Mouse (Mus musculus) liver (tissue): ENCODE results near the gene Kl.

Experiments
- DNase-seq: peaks from one replicate; pipeline ENCODE4 v3.0.0-alpha.2; 2020; ENCODE audit warnings: mixed read lengths

The Kl gene

DNA sequence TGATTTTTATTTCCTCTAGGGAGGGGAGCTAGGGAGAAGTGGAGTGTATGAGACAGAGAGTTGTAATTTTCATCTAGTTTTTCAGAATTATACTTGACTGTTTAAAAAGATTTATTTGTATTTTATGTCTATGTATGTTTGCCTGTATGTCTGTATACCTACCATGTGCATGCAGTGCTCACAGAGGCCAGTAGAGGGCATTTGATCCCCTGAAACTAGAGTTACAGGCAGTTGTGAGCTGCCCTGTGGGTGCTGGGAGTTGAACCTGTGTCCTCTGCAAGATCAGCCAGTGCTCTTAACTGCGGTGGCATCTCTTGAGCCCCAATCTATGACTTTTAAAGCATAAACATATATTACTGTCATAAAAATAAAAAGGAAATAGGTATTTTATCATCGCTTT lies 15.5 kb downstream of the Kl start:
- DNase-seq, result no peak

DNA sequence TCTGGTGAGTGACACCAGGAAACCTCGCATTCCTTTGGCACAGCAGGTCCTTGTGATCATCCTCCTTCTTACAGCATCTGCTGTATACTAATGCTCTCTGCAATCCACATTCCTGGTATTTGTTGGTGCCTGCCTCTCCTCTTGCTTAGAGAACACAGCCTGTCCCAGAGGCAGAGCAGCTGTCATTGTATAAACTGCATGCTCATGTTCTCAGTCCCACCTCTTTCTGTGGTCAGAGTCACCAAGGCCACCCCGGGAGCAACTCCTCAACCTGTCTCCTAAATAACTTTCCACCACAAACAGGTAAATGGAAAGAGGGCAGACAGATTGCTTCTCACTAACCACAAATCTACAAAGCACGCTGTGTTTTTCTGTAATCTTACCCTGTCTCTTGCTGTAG lies 18.1 kb downstream of the Kl start:
- DNase-seq, result no peak

GRCm38 (mm10) chr5:150971126-150971525 lies 18.7 kb downstream of the Kl start:
- no peak for DNase-seq

- no peak for DNase-seq
Measured at GRCm38 (mm10) chr5:150974226-150974625, 21.8 kb downstream of the Kl start.

DNA sequence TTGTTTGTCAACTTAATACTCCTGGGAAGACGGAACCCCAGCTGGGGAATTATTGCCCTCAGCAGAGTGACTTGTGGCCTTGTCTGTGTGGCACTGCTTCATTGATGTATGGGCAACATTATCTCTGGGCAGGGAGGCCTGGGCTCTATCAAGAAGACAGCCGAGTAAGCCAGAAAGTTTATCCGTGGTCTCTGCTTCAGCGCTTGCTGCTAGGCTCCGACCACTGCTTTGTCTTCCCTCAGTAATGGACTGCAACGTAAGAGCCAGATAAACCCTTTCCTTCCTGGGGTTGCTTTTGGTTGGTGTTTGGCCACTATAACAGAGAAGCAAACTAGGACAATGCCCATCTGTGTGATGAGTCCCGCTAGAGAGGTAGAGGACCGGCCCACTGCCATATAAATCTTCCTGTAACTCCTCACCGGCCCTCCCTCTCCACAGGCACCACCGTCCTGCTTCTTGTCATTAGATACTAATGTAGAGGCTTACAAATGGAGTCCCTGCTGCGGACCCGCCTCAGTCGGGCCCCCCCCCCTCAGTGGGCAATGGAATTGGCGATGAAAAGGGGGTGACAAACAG lies 25.1 kb downstream of the Kl start:
- DNase-seq, result no peak

GRCm38 (mm10) chr5:150979341-150980136 lies 27.1 kb downstream of the Kl start:
- DNase-seq, result no peak

- DNase-seq, result no peak
Measured at GRCm38 (mm10) chr5:150982082-150982481, 29.7 kb downstream of the Kl start.

- no peak for DNase-seq
Measured at GRCm38 (mm10) chr5:150994096-150994495, 41.7 kb downstream of the Kl start.

GRCm38 (mm10) chr5:150996586-150996985 lies 44.2 kb downstream of the Kl start:
- no peak for DNase-seq

DNA sequence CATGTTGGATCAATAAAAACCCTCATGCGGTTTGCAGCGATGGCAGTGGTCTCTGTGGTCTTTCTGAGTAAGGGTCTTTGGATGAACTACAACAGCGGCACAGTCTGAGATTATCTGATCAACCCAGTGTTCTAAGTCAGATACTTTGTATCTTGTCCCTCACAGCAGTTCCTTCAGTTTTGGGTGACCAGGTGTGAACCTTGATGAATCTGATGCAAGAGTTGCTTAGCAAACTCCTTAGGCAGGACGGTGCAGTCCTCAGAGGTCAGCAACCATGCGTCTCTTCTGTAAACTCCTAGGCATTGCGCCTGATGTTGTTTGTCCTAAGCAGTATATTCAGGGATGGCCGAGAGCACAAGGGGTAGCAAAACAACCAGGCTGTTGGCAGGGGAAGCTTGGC lies 48.7 kb downstream of the Kl start:
- no peak for DNase-seq

DNA sequence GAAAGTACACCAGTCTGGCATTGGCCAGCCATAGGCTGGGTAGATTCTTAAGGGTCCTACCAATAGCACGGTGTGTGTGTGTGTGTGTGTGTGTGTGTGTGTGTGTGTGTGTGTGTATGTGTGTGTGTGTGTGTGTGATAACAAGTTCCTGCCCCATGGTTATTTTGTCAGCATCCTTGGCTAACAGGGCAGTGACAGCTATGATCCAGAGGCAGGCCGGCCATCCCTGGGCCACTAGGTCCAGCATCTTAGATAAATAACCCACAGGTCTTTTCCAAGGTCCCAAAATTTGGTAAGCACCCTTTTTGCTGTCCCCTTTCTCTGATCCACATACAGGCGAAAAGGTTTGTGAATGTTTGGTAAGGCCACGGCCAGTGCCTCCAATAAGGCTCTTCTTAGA lies 49.6 kb downstream of the Kl start:
- no peak for DNase-seq

DNA sequence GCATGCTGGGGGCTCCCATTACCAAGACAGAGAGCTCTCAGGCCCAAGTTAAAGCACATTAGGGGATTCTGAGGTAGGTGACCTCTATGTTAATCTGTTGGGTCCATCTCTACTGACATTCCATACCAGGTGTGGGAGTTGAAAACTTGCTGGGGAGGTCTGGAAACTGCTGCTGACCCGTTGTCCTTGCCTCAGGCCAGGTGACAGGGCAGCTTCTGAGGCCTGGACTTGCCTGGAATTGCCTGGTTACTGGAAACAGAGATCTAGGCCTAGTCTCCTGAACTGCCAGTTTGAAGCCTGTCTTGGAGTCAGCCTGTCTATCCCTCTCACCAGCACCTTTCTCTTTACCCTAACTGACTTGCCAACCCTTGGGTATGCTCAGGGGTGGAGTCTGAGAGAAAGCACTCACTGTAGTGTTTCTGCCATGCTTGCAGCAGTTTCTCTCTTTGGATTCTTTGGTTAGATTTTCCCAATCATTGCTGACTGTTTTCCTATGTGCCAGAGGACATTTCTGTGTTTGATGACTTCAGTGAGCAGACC lies 51.9 kb downstream of the Kl start:
- no peak for DNase-seq

DNA sequence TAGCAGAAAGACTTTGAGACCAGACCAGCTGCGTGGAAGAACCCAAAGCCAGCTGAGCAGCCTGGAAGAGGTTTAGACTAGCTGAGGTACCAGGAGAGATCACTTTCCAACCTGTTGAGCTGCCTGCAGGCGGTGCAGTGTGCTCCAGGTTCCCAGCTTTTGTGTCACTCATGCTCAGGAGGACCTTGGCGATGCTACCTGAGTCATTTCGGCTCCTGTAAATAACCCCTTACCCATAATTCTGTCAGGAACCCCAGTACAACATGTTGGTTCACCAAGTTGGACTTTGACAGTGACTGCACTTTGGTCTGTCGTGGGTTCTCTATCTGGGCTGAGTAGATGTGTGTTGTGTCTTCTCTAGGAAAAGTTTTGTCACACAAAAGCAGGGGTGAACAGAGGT lies 66.0 kb downstream of the Kl start:
- no peak for DNase-seq

GRCm38 (mm10) chr5:151018959-151019358 lies 66.6 kb downstream of the Kl start:
- no peak for DNase-seq

GRCm38 (mm10) chr5:151020031-151020820 lies 67.8 kb downstream of the Kl start:
- no peak for DNase-seq

DNA sequence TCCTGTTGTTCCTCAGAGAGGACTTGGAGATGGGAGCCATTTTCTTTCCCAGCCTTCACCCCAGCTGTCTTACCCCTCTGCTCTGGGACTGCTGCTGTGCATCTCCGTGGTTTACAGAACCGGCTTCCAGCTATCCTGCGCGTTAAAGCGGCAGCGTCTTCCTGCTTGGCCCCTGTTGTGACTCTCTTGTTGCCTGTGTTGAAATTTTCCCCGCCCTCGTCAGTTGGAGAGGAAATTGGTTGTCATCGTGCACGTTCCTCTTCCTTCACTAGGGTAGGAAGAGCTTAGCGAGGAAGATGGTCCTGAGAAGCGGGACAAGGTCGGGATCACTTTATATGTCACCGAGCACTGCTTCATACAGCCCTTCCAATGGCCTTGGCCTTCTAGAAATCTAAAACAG lies 68.4 kb downstream of the Kl start:
- DNase-seq, result peak; percentile 11

GRCm38 (mm10) chr5:151022026-151022425 lies 69.6 kb downstream of the Kl start:
- no peak for DNase-seq

DNA sequence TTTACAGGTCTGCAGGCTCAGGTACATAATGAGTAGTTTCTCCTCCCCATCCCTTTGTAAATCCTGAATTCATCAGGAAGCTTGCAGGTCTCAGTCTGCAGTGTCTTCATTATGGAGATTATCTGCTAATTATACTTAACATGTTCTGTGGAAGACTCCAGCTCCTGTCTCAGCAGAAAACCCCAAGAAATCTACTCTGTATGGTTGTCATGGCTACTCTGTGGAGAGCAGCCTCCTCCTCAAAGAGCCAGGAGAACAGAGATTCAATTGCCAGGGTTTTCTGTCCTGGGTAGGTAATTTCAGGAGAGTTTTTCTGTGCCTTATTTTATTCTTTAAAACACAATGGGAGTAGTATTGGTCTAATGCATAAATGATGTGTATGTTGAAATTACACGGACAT lies 70.5 kb downstream of the Kl start:
- no peak for DNase-seq

- DNase-seq, result peak; percentile 19
Measured at GRCm38 (mm10) chr5:151023461-151023860, 71.1 kb downstream of the Kl start.

DNA sequence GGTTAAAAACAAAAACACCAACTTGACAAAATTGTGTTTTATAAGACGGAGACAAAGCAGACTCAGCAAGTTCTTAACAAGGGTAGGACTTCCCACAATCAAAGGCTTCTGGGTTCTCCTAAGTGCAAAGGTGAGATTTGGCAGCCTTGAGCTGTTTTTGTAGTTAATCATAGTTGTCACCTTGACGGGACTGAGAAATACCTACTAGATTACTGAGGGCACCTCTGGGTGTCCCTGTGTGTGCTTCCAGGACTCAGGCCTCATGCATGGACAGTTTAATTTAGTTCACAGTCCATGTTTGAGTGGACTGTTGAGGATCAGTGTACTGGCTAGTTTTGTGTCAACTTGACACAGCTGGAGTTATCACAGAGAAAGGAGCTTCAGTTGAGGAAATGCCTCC lies 72.1 kb downstream of the Kl start:
- DNase-seq, result no peak

DNA sequence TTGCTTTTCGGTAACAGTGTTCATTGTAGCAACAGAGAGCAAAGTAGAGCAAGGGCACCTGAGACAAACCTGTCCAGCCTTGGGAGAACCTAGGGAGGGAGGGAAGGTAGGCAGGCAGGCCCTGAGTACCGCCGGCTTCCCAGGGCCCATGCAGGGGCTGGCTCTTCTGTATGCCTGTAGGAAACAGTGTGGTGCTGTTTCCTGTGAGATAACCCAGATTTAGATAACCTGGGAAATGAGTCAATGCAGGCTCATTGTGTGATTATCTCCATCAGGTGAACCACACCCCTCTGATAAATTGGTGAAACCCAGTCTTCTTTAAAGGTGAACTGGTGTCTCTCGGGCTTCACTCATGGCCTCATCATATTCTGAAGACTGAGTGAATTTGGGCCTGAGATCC lies 73.7 kb downstream of the Kl start:
- DNase-seq, result no peak

GRCm38 (mm10) chr5:151027171-151027570 lies 74.8 kb downstream of the Kl start:
- DNase-seq, result no peak

DNA sequence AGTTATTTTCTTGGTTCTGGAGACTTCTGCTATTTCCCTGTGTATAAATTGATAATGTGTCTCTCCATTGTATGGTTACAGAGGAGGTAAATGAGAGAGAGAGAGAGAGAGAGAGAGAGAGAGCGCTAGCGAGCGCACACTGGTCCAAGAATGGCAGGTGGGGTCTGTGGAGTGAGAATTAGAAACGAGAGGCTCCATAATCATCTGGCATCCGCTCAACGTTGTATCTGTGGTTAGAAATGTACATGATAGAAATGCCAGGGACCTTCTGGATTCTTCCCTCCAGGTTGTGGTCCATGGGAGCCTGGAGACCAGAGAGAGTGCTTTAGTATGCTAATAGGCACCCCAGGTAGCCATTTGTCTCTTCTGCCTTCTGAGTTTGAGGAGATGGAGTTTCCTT lies 76.5 kb downstream of the Kl start:
- DNase-seq, result no peak
